Mouse (Mus musculus) frontal cortex, postnatal 10 days (tissue): Measurements from ENCODE around the gene Zfp775.

ENCODE experiments used
- DNase-seq, 2 experiments: peaks; one replicate each; pipeline ENCODE4 v3.0.0; 2022; ENCODE audit warnings: low spot score in 2 of 2, mixed read lengths in 1 of 2

Gene Zfp775

DNA sequence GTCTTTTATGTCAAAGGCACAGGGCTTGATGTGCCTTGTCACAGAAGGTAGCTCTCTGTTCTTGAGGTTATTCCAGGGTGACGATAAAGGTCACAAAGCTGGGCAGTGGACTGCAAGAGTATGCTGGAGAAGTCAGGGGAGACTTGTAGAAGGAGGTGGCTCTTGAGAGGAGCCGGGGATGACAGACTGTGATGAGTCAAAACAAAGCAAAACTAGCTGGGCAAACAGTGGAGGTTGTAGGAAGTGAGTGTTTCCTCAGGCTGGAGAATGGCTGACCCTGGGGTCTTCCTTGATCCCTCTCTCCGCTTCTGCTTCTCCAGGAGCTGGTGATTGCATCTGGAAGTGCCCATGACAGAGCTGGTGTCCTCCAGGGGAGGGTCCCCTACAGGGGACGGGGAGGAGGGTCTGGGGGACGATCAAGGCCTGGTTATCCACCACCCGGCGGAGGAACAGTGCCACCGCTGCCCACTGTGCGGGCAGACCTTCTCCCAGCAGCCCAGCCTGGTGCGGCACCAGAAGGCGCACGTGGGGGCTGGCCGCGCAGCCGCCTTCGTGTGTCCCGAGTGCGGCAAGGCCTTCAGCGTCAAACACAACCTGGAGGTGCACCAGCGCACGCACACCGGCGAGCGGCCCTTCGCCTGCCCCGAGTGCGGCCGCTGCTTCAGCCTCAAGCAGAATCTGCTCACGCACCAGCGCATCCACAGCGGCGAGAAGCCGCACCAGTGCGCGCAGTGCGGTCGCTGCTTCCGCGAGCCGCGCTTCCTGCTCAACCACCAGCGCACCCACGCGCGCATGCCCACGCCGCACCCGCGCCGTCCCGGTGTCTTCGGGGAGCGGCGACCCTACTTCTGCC, 27.2 kb downstream of the Zfp775 start:
- DNase-seq, result peak in 1 of 2 experiments; percentile 54

DNA sequence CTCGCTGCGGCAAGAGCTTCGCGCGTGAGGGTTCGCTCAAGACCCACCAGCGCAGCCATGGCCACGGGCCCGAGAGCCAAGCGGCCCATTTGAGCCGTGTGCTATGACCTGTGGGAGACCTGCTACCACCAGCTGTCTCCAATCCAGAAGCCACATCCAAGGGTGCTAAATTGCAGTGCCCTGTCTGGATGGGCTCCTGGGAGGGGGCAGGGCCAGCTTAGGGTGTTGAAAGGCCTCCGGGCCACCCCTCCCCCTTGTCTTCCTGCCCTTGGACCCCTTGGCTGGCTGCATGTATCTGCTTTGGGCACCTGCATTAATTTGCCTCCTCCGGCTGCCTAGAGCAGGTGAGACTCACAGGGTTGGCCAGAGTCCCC, 27.8 kb downstream of the Zfp775 start:
- no peak for DNase-seq

DNA sequence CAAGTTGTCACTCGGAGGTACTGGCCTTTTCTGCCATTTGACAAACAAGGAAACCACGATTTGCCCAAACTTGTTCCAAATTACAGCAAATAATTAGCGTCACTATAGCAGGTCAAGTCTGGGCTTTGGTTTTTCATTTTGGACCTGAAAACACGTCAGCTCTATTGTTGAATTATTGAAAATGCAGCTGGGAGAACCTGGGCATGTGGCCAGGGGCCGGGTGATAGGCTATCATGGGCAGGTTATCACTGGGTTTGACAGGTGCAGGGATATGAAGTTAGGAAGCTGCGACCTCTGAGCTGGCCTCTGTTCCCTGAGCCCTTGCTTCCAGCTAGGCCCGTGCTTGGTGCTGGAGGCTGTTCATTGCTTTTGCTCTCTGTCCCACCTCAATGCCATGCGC, 29.0 kb downstream of the Zfp775 start:
- no peak for DNase-seq

DNA sequence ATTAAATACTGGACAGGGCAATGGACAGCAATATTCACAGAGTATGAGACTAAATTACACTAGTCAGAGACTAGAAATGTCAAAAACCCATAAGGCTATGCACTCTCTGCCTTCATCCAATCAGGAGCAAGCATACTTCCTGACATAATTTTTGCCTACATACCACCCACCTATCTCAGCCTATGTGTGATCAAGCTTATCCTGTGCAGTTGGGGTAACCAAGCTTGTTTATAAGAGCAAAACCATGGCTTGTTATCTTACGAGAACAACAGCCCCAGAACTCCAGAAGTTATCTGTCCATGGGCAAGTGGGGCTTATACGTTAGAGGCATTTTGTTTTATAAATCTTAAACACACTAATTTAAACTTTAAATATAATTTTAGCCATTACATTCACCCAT, 33.2 kb downstream of the Zfp775 start:
- DNase-seq, result no peak

DNA sequence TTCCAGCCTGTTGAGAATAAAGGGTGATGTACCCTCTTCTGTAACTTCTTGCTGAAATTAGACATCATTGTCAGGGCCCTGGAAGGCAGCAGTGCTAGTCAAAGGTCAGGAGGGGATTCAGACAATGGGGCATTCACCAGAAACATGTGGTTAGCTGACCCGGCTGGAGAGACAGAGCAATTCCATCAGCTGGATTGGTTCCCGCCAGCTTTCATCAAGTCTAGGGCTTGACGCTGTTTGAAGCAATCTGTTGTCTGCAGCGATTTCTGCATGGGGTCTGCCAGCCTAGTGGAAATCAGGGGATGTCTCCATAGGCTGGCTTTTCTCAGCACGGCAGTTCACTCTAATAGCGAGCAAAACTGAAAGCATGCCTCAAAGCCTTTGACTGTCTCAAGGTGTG, 34.7 kb downstream of the Zfp775 start:
- no peak for DNase-seq

DNA sequence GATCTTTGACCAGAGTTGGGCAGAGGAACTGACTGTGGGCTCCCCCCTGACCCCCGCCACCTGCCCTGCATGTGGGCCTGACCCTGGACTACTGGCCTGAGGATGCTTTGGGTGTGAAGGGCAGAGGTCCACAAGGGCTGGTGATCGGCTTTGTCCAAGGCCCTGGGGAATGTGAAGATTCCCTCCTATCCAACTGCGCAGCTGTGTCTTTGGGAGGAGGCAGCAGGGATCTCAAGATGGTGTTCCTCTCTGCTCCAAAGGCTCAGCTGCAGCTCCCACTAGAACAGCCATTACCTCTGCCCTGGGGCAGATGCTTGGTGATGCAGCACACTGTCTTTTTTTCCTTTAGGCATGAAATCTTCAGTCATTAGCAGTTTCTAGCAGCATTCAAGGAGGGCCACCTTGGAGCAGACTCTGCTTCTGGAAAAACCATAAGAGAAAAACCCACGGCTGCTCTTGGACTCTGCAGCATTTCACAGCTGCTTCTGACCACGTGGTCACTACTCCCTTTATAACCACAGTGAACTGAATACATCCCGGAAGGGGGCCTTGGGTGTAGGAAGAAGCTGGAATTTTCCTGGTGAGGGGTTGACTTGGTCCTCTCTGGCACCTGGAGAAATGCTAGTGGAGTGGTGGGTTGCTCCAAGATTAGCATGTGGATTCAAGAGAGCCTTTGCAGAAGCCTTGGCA, 36.1 kb downstream of the Zfp775 start:
- no peak for DNase-seq

DNA sequence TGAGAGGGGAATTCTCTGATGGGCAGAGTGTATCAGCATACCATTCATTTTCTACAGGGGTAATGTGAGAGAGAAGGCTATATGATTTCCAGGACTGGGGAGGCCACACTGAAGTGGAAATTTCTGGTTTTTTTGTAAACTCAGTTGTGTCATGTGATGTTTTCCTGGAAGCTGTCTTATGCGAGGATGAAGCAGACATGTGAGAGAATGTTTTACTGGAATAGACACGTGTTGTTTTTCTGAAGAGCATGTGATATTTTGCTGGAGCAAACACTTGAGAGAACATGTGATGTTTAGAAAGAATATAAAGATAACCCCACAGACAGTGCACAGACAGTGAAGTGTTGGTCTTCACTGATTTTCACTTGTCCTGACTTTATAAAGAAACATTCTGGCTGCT, 36.7 kb downstream of the Zfp775 start:
- no peak for DNase-seq

DNA sequence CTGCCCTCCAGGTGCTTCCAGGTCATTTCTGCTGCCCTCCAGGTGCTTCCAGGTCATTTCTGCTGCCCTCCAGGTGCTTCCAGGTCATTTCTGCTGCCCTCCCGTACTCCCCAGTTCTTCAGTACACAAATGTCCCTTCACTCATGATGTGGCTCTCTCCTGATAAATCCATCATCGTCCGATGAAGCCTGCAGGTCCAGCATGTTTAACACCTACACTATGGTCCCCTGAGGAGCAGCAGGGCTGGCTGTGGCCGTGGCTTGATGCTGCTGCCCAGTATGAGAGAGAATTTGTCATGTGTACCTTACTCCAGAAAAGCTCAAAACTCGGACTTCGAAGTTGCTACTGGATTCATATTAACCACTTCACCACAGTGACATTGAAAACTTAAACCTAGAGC, 39.5 kb downstream of the Zfp775 start:
- no peak for DNase-seq

DNA sequence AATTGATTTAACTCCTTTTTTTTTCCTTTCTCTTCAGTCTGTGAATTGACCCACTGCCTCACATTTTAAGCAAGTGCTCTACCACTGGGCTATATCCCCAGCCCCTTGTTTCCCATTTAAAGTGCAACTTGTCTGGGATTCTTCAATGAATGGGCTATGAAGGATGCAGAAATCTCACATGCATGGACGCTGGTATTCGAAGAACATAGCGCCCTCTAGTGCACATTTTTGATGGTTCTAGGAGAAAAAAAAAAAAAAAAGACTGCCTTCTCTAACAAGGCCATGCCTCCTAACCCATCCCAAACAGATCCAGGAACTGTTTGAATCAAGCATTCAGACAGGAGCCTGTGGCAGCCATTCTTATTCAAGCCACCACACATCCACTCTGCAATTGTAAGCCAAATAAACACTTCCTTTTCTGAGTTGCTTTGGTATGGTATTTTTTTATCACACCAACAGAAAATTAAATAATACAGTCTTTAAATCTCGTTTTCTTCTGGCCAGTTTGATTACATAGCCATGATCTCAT, 41.0 kb downstream of the Zfp775 start:
- DNase-seq, result no peak

DNA sequence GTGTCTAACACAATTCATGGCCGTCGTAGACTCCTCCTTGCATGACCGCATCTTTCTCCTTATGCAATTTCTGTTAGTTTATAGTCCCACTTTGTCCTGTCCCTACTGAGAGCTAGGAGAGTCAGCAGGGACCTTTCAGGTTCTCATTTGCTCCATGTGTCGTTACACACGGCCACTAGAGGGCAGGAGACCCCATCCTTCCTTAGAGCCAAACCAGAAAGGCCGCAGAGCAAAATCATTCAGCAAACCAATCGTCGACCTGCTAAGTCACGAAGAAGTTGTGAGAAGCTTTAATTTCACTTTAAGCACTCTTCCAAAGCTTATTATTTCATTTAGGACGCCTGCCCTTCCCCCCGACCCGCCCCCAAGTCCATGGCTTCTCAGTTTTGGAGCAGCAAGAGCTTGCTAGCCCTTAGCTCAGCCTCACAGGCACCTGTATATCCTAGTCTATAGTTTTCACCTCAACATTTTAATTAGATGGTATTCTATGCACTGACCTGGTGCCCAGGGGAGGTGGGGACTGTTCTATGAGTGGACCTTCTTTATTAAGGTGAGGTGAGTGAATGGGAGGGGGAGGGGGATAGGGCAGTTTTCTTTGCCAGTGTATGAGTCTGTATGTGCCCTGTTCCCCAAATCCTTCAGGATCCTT, 43.9 kb downstream of the Zfp775 start:
- peak in 1 of 2 experiments; percentile 65 for DNase-seq

DNA sequence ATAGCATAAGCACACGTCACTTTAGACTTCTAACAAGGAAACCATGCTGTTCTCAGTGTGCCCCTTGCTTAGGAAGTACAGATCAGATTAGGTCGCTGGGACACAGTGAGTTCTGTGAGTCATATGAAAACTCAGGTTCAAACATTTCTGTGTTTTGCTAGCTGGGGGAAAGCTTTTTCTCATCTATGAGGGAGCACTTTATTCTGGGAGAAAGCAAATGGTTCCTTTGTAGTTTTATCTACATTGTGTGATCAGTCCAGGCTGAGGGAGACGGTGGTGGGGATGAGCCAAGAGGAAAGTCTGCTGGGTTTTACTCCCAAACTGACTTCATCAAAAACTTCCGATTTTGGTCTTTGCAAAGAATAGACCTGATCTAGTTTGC, 44.4 kb downstream of the Zfp775 start:
- no peak for DNase-seq

DNA sequence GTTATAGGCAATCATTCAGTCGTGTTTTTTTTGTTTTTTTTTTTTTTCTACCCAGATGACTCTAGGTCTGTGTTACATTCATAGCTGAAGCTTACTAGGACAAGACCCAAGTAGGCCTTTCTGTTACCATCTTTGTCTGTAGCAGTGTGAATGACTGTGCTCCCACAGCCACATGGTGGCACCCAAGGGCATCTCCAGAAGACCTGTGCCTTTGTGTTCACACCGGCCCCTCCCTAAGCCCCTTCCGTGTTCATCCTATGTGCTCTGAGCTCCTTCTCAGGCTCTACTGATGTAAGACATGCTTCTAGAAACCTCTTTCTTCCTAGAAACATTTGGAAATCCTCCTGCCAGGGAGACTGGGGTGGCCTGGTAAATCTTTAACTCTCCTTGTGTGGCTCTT, 45.1 kb downstream of the Zfp775 start, which contains the start of gene Gimap8:
Gimap8 (plus strand) TSS at position 240 of the 400 bp plus-strand sequence.
- no peak for DNase-seq

DNA sequence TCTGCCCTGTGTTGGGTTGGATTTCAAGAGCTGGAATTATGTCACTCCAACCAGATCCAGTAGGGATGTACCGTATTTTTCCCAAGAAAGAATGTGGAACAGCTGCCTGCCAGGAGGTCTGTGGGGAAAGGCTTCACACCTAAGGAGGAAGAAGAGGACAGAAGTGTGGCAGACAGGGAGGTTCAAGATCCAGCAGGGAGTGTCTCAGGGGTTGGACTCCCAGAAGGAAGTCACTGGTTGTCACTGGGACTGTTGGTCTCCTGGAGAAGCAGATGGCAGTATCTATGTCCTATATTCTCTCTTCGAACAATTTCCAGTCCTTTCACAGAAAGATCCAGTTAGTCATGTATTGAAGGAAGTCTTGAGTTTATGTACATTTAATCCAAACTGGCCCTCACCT, 45.7 kb downstream of the Zfp775 start:
- DNase-seq, result no peak

DNA sequence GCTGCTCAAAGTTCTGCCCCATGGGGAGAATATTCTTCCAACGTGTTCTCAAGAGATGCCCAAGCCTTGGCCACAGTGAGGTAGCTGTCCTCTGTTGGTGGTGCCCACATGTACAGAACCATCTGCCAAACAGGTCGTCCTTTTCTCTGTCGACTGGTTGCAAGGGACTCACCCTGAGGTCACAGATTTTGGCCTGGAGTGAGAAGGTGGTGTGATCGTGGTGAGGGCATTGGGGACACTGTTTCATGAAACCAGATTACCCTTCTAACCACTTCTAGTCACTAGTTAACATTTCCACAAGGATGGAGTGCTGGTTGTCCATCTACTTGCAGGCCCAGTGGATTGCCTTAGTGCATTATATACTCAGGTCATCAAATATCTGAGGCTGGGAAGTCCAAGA, 46.9 kb downstream of the Zfp775 start:
- no peak for DNase-seq

DNA sequence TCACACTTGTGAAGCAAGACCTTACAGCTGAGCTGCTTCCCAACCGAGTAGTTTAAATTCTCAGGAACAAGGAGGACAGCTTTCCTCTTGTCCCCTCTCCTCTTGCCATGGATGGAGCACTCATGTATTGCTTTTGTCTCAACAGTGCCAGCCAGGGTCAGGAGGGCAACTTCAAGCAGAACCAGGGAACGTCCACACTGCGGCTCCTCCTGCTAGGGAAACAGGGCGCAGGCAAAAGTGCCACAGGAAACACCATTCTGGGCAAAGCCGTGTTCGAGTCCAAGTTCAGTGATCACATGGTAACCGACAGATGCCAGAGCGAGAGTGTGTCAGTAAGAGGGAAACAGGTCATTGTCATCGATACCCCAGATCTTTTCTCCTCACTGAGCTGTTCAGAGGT, 48.2 kb downstream of the Zfp775 start:
- no peak for DNase-seq

DNA sequence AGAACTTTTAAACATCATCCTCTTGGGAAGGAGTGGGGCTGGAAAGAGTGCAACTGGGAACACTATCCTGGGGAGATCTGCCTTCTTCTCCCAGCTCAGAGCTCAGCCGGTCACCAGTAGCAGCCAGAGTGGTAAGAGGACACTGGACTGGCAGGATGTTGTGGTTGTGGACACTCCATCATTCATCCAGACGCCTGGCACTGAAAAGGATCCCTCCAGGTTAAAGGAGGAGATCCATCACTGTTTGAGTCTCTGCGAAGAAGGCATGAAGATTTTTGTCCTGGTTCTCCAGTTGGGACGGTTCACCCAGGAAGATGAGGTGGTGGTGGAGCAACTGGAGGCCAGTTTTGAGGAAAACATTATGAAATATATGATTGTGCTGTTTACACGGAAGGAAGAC, 56.9 kb downstream of the Zfp775 start:
- no peak for DNase-seq

DNA sequence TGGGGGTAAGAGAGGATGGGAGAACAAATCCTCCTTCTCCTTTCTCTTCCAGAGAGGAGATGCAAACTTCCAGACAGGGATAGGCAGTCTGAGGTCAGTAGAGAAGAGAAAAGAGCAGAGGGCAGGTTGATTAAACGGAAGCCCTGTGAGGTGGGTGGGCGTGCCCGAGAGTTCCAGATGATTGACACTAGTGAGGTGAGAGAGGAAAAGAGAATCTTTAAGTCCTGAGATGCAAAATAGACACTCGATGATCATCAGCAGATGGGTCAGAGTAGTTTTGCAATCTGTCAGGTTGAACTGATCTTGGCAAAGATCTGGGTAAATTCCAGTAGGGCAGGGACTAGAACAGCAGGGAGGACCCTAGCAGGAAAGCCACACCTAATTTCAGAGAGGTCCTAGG, 62.9 kb downstream of the Zfp775 start:
- DNase-seq, result no peak

DNA sequence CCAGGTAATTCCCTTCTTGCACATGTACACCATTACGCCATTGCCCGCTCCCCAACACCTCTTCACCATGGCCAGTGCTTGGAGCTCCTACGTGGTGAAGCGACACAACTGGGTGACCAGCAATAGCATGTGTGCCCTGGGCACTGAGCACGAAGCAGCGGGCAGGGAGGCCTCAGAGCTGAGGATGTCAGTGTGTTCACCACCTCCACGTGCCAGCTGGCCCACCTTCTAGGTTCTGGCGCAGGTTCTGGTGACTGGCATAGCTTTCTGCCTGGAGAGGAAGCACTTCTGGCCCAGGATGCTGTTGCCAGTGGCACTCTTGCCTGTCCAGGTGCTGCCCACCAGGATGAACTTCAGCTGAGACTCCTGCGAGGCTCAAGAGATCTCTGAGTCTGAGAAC, 63.6 kb downstream of the Zfp775 start:
- DNase-seq, result no peak

DNA sequence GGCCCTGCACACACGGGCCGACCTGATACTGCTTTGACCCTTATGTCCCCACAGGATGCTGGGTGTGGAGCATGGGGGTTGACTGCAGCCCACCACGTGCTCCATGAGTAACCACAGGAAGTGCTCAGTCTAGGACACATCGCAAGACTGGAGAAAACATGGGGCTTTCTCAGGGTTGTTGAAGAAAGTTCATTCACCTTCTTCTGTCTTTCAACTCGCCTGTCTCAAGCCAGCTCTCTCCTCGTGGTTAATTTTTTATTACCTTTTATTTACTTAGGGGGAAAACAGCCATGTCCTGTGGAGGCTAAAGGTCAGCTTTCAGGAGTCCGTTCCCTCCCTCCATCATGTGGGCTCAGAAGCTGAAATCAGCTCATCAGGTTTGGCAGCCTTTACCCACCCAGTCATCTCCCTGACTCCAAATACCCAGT, 64.3 kb downstream of the Zfp775 start:
- no peak for DNase-seq

DNA sequence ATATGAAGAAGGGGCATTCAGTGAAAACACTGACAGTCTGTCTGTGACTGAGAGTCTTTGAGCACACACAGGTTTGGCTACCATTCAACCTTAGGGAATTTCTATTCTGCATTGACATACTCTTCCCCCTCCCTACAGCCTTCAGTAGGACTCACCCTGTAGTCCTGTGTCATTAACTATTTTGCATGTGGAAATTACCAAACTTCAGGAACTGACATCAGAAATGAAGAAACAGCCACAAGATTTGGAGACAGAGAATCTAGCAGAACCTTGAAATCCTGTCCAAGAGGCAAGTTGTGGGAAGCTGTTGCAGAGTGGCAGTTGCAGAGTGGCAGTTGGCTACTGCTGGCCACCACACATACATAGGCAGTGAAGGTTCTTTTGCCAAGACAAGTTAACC, 66.2 kb downstream of the Zfp775 start:
- no peak for DNase-seq

DNA sequence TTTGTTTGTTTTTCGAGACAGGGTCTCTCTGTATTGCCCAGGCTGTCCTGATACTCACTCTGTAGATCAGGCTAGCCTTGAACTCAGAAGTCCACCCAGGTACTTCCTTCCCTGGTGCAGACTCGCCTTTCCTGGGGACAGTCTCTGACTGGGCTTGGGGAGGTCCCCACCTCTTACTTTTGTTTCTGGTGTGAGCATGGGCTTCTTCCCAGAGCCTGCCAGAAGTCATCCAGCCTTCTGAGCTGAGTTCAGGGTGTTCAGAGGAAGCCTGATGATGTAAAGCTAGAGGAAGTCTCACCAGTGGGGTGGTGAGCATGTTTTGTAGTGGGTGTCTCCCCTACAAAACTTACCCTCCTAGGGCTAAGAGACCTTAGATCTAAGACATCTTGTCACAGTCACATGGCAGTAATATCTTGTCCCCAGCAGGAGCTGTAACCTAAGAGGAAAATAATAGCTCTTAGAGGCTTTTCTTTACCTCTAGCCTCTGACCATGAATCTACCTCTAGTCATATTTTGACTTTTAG, 67.6 kb downstream of the Zfp775 start:
- no peak for DNase-seq
